Mouse (Mus musculus) stomach, postnatal 0 days (tissue): ENCODE measurements at regions not wholly inside any gene's neighbourhood (a gene's known extent, or its start where the extent isn't known, plus 50 kb on each side); places are given as distances from the start of the nearest gene placed in this dataset.

ENCODE experiments used
- CTCF ChIP-seq: IDR thresholded peaks from 2 replicates; pipeline ENCODE4 v1.5.1; 2016; ENCODE audit warnings: antibody characterized with exemption, low read depth, mild to moderate bottlenecking, moderate library complexity
- EP300 ChIP-seq: optimal IDR thresholded peaks from 2 replicates; pipeline ENCODE3; 2016; ENCODE audit warnings: antibody characterized with exemption

GRCm38 (mm10) chr4:106020338-106020737 is 230.7 kb downstream of the Gm12728 start:
- TF ChIP-seq CTCF (no peak), EP300 (no peak)
